Mouse (Mus musculus): Measurements from ENCODE around the gene Vmn1r46. TPM values are rescaled to one million over a fixed set of nuclear protein-coding genes. Genes with fewer than 3 reads are reported as not detected.

The Vmn1r46 gene
- not detected in 2 replicates for polyA plus RNA-seq (2015; fragmentation: Nextera tagmentation; extraction: Ambion mirVana)

GRCm38 (mm10) chr6:89969013-89969412, at the start of gene Vmn1r46:
TSS of gene Vmn1r46 (plus strand) at chr6:89969313.

GRCm38 (mm10) chr6:89940498-89940897, 28.6 kb upstream of the Vmn1r46 start, which contains the start of gene Vmn1r45:
TSS of gene Vmn1r45 (minus strand) at chr6:89940598.

GRCm38 (mm10) chr6:90015847-90016246, 46.7 kb downstream of the Vmn1r46 start, which contains the start of gene Vmn1r47:
TSS of gene Vmn1r47 (plus strand) at chr6:90016147.

Other genes with a start within 250 kb of the Vmn1r46 start
- gene Vmn1r41, start 228.5 kb upstream of the Vmn1r46 start, polyA plus RNA-seq (2015; fragmentation: Nextera tagmentation; extraction: Ambion mirVana): not detected in 2 replicates
- not detected in 2 replicates for gene Vmn1r42, start 92.9 kb upstream of the Vmn1r46 start, polyA plus RNA-seq (2015; fragmentation: Nextera tagmentation; extraction: Ambion mirVana)
- gene Vmn1r43, start 92.9 kb upstream of the Vmn1r46 start, polyA plus RNA-seq (2015; fragmentation: Nextera tagmentation; extraction: Ambion mirVana): not detected in 2 replicates
- not detected in 2 replicates for gene Vmn1r44, start 85.7 kb upstream of the Vmn1r46 start, polyA plus RNA-seq (2015; fragmentation: Nextera tagmentation; extraction: Ambion mirVana)
- not detected in 2 replicates for gene Vmn1r45, start 28.7 kb upstream of the Vmn1r46 start, polyA plus RNA-seq (2015; fragmentation: Nextera tagmentation; extraction: Ambion mirVana)
- not detected in 2 replicates for gene Vmn1r47, start 46.8 kb downstream of the Vmn1r46 start, polyA plus RNA-seq (2015; fragmentation: Nextera tagmentation; extraction: Ambion mirVana)
- gene Vmn1r48, start 67.5 kb downstream of the Vmn1r46 start, polyA plus RNA-seq (2015; fragmentation: Nextera tagmentation; extraction: Ambion mirVana): not detected in 2 replicates
- gene Vmn1r49, start 109.2 kb downstream of the Vmn1r46 start, polyA plus RNA-seq (2015; fragmentation: Nextera tagmentation; extraction: Ambion mirVana): not detected in 2 replicates
- not detected in 2 replicates for gene Vmn1r50, start 132.1 kb downstream of the Vmn1r46 start, polyA plus RNA-seq (2015; fragmentation: Nextera tagmentation; extraction: Ambion mirVana)
- 0.10 TPM in 2 replicates for gene Vmn1r51, start 153.3 kb downstream of the Vmn1r46 start, polyA plus RNA-seq (2015; fragmentation: Nextera tagmentation; extraction: Ambion mirVana)
- not detected in 2 replicates for gene Vmn1r52, start 205.5 kb downstream of the Vmn1r46 start, polyA plus RNA-seq (2015; fragmentation: Nextera tagmentation; extraction: Ambion mirVana)
- not detected in 2 replicates for gene V1ra8, start 233.5 kb downstream of the Vmn1r46 start, polyA plus RNA-seq (2015; fragmentation: Nextera tagmentation; extraction: Ambion mirVana)